Mouse (Mus musculus) hindbrain, embryonic 16.5 days (tissue): ENCODE results near the gene Simc1. TPM values are rescaled to one million over a fixed set of nuclear protein-coding genes. Genes with fewer than 3 reads are reported as not detected.

Experiments
- ATAC-seq: fragments of 200-750 bp; cut with Nextera tagmentation; 2 replicates; pipeline ENCODE4 v1.8.0; 2017; ENCODE audit warnings: moderate TSS enrichment, moderate library complexity
- H3K27ac ChIP-seq: fragments of 300-500 bp; sonication (generic); 2 replicates; pipeline ENCODE4 v1.5.1; 2014; ENCODE audit warnings: low read depth, mild to moderate bottlenecking, control low read depth, low read length, moderate library complexity
- H3K27me3 ChIP-seq: fragments of 300-500 bp; sonication (generic); replicated peaks from 2 replicates; pipeline ENCODE4 v1.6.1; 2014; ENCODE audit warnings: low read length; ENCODE audit not compliant: control insufficient read depth, insufficient read depth
- H3K36me3 ChIP-seq: fragments of 300-500 bp; sonication (generic); 2 replicates; pipeline ENCODE4 v1.6.1; 2014; ENCODE audit warnings: mild to moderate bottlenecking, low read length, moderate library complexity, mixed read lengths; ENCODE audit not compliant: control insufficient read depth, insufficient read depth
- H3K4me1 ChIP-seq: fragments of 300-500 bp; sonication (generic); 2 replicates; pipeline ENCODE4 v1.6.1; 2014; ENCODE audit warnings: low read depth, low read length; ENCODE audit not compliant: control insufficient read depth, insufficient read depth
- H3K4me2 ChIP-seq: fragments of 300-500 bp; sonication (generic); 2 replicates; pipeline ENCODE4 v1.6.1; 2014; ENCODE audit warnings: mild to moderate bottlenecking, low read length, control low read depth, moderate library complexity
- H3K4me3 ChIP-seq: fragments of 300-500 bp; sonication (generic); 2 replicates; pipeline ENCODE4 v1.5.1; 2014; ENCODE audit warnings: mild to moderate bottlenecking, low read length, control low read depth, moderate library complexity
- H3K9ac ChIP-seq: fragments of 300-500 bp; sonication (generic); 2 replicates; pipeline ENCODE4 v1.6.1; 2014; ENCODE audit warnings: low read depth, mild to moderate bottlenecking, control low read depth, low read length, moderate library complexity
- H3K9me3 ChIP-seq: fragments of 300-500 bp; sonication (generic); 2 replicates; pipeline ENCODE4 v1.6.1; 2014; ENCODE audit warnings: mild to moderate bottlenecking, low read length, moderate library complexity; ENCODE audit not compliant: control insufficient read depth
- WGBS: fragments of 180-500 bp; shearing (Covaris S2); extraction: QIAGEN DNeasy Blood & Tissue Kit; methylation state at CpG from one replicate; pipeline ENCODE4 v1.1.7; 2014; 5-methylcytosine and 5-hydroxymethylcytosine counted together
- polyA plus RNA-seq: library from polyadenylated mRNA; unstranded; fragments of >200 nt; fragmentation: Nextera tagmentation; extraction: Ambion mirVana; gene quantifications from 2 replicates; pipeline ENCODE4 v1.2.1, GENCODE M21; 2015

Simc1 gene
- polyA plus RNA-seq, 1 experiment from 2014 or later: 20.4 TPM

GRCm38 (mm10) chr13:54572621-54573020, 69.0 kb downstream of the Simc1 start:
- H3K36me3 ChIP-seq: peaks cover 3% of the 10 kb centered on the region; the same call in 1 of the 2 replicates
- no peak overlapping the region for H3K4me2 ChIP-seq
- H3K27me3 ChIP-seq: peaks cover 3% of the 10 kb centered on the region; the same call in 1 of the 2 replicates
- peaks cover 22% of the 10 kb centered on the region for H3K4me1 ChIP-seq
- no peaks in the 10 kb centered on the region for H3K9me3 ChIP-seq
- H3K27ac ChIP-seq: no peak overlapping the region
- H3K9ac ChIP-seq: no peak overlapping the region
- H3K4me3 ChIP-seq: no peak overlapping the region
- WGBS: 90% methylated on average over 4 of the region's 4 CpGs
- no peak for ATAC-seq

DNA sequence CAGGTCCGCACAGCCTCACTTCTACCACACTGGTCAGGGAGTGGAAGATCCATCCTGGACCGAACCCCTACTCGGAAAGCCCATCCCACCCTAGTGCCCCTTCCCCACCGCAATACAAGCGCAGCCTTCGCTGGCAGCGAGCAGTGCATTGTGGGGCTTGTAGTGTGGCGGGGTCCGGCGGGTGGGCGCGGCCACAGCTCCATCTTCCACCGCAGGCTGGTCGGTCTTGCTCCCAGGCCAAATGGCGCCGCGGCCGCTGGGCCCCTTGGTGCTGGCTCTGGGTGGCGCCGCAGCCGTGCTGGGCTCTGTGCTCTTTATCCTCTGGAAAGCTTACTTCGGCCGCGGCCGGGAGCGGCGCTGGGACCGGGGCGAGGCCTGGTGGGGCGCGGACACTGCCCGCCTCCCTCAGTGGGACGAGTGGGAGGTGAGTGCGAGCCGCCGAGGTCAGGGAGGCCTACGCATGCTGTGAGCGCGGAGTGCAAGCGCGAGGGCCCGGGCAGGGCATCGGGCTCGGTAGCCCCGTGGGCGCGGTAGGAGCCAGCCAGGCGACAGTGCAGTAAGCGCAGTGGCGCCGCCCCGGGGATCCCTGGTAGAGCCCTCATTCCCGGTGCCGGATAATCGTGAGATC, 71.4 kb downstream of the Simc1 start, which contains the start of gene Arl10:
Gene Arl10 (plus strand): TSS at position 162 of the 628 bp plus-strand sequence.
- Histone ChIP-seq H3K9me3 (no peaks in the 10 kb centered on the region), H3K27me3 (peaks cover 3% of the 10 kb centered on the region; the same call in 1 of the 2 replicates), H3K4me1 (peaks cover 22% of the 10 kb centered on the region), H3K27ac (peak within 1 kb of the TSS; percentile 85), H3K9ac (peak within 1 kb of the TSS; percentile 99), H3K4me2 (peak within 1 kb of the TSS; percentile 94), H3K36me3 (peaks cover 9% of the 10 kb centered on the region), H3K4me3 (peak within 1 kb of the TSS; percentile 99)
- peak; percentile 95 for ATAC-seq
- under 1% methylated on average over 52 of the region's 55 CpGs for WGBS

GRCm38 (mm10) chr13:54575489-54575888, 71.9 kb downstream of the Simc1 start:
- Histone ChIP-seq H3K27ac (peak overlapping the region; percentile 85), H3K27me3 (peaks cover 3% of the 10 kb centered on the region; the same call in 1 of the 2 replicates), H3K36me3 (peaks cover 12% of the 10 kb centered on the region), H3K4me3 (peak overlapping the region; percentile 99), H3K4me1 (peaks cover 22% of the 10 kb centered on the region), H3K4me2 (peak overlapping the region; percentile 94), H3K9ac (peak overlapping the region; percentile 99), H3K9me3 (no peaks in the 10 kb centered on the region)
- ATAC-seq: no peak
- under 1% methylated on average over 19 of the region's 19 CpGs for WGBS

GRCm38 (mm10) chr13:54577652-54578507, 74.3 kb downstream of the Simc1 start:
- H3K4me3 ChIP-seq: no peak overlapping the region
- H3K4me2 ChIP-seq: no peak overlapping the region; the same call in 1 of the 2 replicates
- 82% methylated on average over 21 of the region's 21 CpGs for WGBS
- no peaks in the 10 kb centered on the region for H3K9me3 ChIP-seq
- H3K4me1 ChIP-seq: peaks cover 22% of the 10 kb centered on the region
- no peak overlapping the region for H3K27ac ChIP-seq
- peaks cover 21% of the 10 kb centered on the region for H3K36me3 ChIP-seq
- no peak overlapping the region; the same call in 1 of the 2 replicates for H3K9ac ChIP-seq
- ATAC-seq: no peak
- H3K27me3 ChIP-seq: no peaks in the 10 kb centered on the region

DNA sequence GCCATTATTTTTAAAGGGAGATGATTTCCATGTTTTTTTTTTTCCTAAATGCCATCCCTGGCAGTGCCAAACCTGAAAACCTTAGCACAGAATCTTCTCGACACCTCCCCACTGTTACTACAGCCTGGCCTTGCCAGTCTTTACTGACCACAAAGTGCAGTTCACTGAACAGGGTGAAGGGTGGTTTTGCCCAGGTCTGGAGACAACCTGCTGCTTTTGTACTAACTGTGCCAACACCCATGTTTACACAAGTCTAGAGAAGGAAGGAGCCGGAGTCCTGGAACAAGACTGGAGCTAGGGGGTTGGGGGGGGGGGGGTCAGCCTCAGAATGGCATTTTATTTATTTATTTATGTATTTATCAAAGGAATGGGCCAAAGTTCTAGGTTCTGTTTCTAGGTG, 77.8 kb downstream of the Simc1 start:
- Histone ChIP-seq H3K4me1 (peaks cover 9% of the 10 kb centered on the region; the same call in 1 of the 2 replicates), H3K4me3 (no peak overlapping the region), H3K27ac (no peak overlapping the region), H3K9me3 (no peaks in the 10 kb centered on the region), H3K27me3 (no peaks in the 10 kb centered on the region), H3K4me2 (no peak overlapping the region), H3K36me3 (peaks cover 30% of the 10 kb centered on the region), H3K9ac (no peak overlapping the region)
- 83% methylated on average over 2 of the region's 2 CpGs for WGBS
- no peak for ATAC-seq

GRCm38 (mm10) chr13:54582126-54582525, 78.5 kb downstream of the Simc1 start:
- no peak overlapping the region for H3K9ac ChIP-seq
- H3K4me2 ChIP-seq: no peak overlapping the region
- H3K9me3 ChIP-seq: no peaks in the 10 kb centered on the region
- no peak for ATAC-seq
- no peaks in the 10 kb centered on the region for H3K27me3 ChIP-seq
- H3K36me3 ChIP-seq: peaks cover 27% of the 10 kb centered on the region
- 66% methylated on average over 10 of the region's 10 CpGs for WGBS
- H3K4me3 ChIP-seq: no peak overlapping the region
- peaks cover 1% of the 10 kb centered on the region; the same call in 1 of the 2 replicates for H3K4me1 ChIP-seq
- H3K27ac ChIP-seq: no peak overlapping the region; the same call in 1 of the 2 replicates

GRCm38 (mm10) chr13:54582860-54583259, 79.3 kb downstream of the Simc1 start:
- Histone ChIP-seq H3K4me2 (no peak overlapping the region), H3K27me3 (no peaks in the 10 kb centered on the region), H3K9me3 (no peaks in the 10 kb centered on the region), H3K36me3 (peaks cover 27% of the 10 kb centered on the region), H3K4me3 (no peak overlapping the region), H3K4me1 (no peaks in the 10 kb centered on the region), H3K9ac (no peak overlapping the region), H3K27ac (no peak overlapping the region)
- no peak for ATAC-seq
- 90% methylated on average over 5 of the region's 5 CpGs for WGBS

DNA sequence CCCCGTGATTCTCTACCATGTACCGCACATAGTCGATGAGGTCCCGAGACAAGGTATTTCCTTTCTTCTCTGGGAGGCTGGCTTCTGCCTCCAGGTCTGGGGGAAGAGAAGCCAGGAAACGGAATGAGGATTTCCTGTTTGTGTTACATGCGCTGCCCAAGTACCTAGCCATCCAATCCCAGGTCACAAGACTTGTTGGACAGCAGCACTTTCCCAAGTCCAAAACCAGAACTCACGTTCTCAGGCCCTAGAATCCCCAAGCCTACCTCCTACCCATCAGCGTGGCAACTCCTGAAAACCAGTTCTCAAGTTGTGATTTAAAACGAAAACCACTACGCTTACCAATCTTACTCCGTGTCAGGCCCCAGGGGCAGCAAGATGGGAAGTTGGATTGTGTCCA, 82.3 kb downstream of the Simc1 start:
- H3K36me3 ChIP-seq: peaks cover 15% of the 10 kb centered on the region
- H3K4me3 ChIP-seq: no peak overlapping the region
- H3K9ac ChIP-seq: no peak overlapping the region
- peaks cover 9% of the 10 kb centered on the region for H3K4me1 ChIP-seq
- no peak for ATAC-seq
- H3K27ac ChIP-seq: no peak overlapping the region
- H3K27me3 ChIP-seq: no peaks in the 10 kb centered on the region
- WGBS: 93% methylated on average over 11 of the region's 11 CpGs
- no peaks in the 10 kb centered on the region for H3K9me3 ChIP-seq
- no peak overlapping the region for H3K4me2 ChIP-seq

GRCm38 (mm10) chr13:54589414-54589995, 85.9 kb downstream of the Simc1 start:
- H3K9me3 ChIP-seq: no peaks in the 10 kb centered on the region
- no peaks in the 10 kb centered on the region for H3K27me3 ChIP-seq
- peak overlapping the region; percentile 92 for H3K4me3 ChIP-seq
- peak overlapping the region; percentile 60 for H3K27ac ChIP-seq
- peaks cover 21% of the 10 kb centered on the region for H3K4me1 ChIP-seq
- H3K9ac ChIP-seq: peak overlapping the region; percentile 72
- WGBS: 2% methylated on average over 24 of the region's 24 CpGs
- peaks cover 3% of the 10 kb centered on the region for H3K36me3 ChIP-seq
- peak overlapping the region; percentile 62 for H3K4me2 ChIP-seq
- peak; percentile 7; the same call in 1 of the 2 replicates for ATAC-seq
